Comparison of ENCODE assay signal across 10 mouse cellular contexts in the genomic region with DNA sequence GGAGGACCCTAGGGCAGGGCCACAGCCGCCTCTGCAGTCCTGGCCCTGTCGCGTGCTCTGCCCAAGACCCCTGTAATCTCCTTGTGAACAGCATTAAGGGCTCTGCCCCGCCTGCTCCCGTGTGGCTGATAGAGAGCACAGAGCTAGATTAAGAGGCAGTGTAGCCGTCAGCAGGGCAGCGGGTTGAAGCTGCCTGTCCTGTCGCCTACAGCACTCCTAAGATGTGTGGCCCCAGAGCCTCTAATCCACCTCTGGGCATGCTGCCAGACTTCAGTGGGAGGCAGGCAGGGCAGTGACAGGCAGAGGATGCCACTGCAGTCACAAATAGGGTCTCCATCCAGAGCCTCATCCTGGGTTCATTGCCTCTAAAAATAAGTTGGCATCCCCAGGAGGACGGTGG. TPM values are rescaled to one million over a fixed set of nuclear protein-coding genes. Genes with fewer than 3 reads are reported as not detected.
DNase-seq lines count a peak whose midpoint lies in the region; ATAC-seq lines count a peak whose summit lies in the region.
"Had no signal": no experiment of that assay in that cellular context is flagged by ENCODE, and none has a peak within 500 bp of the region (broad histone marks: within the 10 kb centered on the region; RNA-seq: fewer than 3 reads in every experiment).

No protein-coding gene starts in this region.

- 15% methylated on average over 9 of the region's 9 CpGs for WGBS in heart, embryonic 14.5 days
- WGBS in neural tube, embryonic 13.5 days = 74% methylated on average over 9 of the region's 9 CpGs

- H3K27ac ChIP-seq in heart, embryonic 14.5 days (replicated peaks in 1 of 2; ENCODE audit: control insufficient read depth in 1 of 2, insufficient read depth in 1 of 2, low read depth in 2 of 2, low read length in 2 of 2) = peak overlapping the region; percentile 73 to 87
- H3K27ac ChIP-seq in neural tube, embryonic 13.5 days (replicated peaks) = 0 out of 2 replicates have a peak overlapping the region, but pooled peaks have one; percentile 3
- H3K27ac ChIP-seq: lung, embryonic 15.5 days had no signal

- no peaks in the 10 kb centered on the region for H3K27me3 ChIP-seq in heart, embryonic 14.5 days (ENCODE audit: control insufficient read depth, insufficient read depth, low read length)
- H3K27me3 ChIP-seq in neural tube, embryonic 13.5 days = no peaks in the 10 kb centered on the region
- H3K27me3 ChIP-seq: lung, embryonic 15.5 days had no signal

- peaks cover 76% of the 10 kb centered on the region for H3K36me3 ChIP-seq in heart, embryonic 14.5 days (ENCODE audit: control insufficient read depth, insufficient read depth, low read length)
- peaks cover 74% of the 10 kb centered on the region for H3K36me3 ChIP-seq in neural tube, embryonic 13.5 days

- peaks cover 7 to 27% of the 10 kb centered on the region in 2 experiments for H3K4me1 ChIP-seq in heart, embryonic 14.5 days (ENCODE audit: control insufficient read depth in 2 of 2, insufficient read depth in 2 of 2, low read length in 2 of 2)
- H3K4me1 ChIP-seq in neural tube, embryonic 13.5 days (replicated peaks) = peaks cover 6% of the 10 kb centered on the region

- no peak overlapping the region for H3K4me3 ChIP-seq in heart, embryonic 14.5 days (ENCODE audit: control insufficient read depth in 1 of 2, insufficient read depth in 1 of 2, low read depth in 1 of 2, low read length in 2 of 2)
- H3K4me3 ChIP-seq in neural tube, embryonic 13.5 days = no peak overlapping the region
- H3K4me3 ChIP-seq: lung, embryonic 15.5 days had no signal

- H3K9me3 ChIP-seq in heart, embryonic 14.5 days (ENCODE audit: control insufficient read depth, low read length) = no peaks in the 10 kb centered on the region
- H3K9me3 ChIP-seq in neural tube, embryonic 13.5 days = no peaks in the 10 kb centered on the region
- H3K9me3 ChIP-seq: lung, embryonic 15.5 days had no signal

- peak overlapping the region; percentile 38 for H3K9ac ChIP-seq in heart, embryonic 14.5 days (ENCODE audit: low read length)
- H3K9ac ChIP-seq in neural tube, embryonic 13.5 days = peak overlapping the region; percentile 17; the same call in 1 of the 2 replicates
- H3K9ac ChIP-seq: lung, embryonic 15.5 days had no signal

- ATAC-seq in heart, embryonic 14.5 days (ENCODE audit: insufficient number of reproducible peaks, insufficient read depth, low FRiP score, low read depth) = peak; percentile 54
- no peak for ATAC-seq in neural tube, embryonic 13.5 days (ENCODE audit: low read depth)

- H3K4me2 ChIP-seq in heart, embryonic 14.5 days (ENCODE audit: low read length) = no peak overlapping the region
- H3K4me2 ChIP-seq in neural tube, embryonic 13.5 days = no peak overlapping the region
- H3K4me2 ChIP-seq: lung, embryonic 15.5 days had no signal

- peak; percentile 54 to 57 for DNase-seq in cerebellum, adult 18-20 months
- no peak for DNase-seq in cerebellum, adult 11 months
- no peak for DNase-seq in heart, adult 18-20 months
- no peak for DNase-seq in neural tube, embryonic 10.5 days (ENCODE audit: extremely low spot score, low spot score)
- DNase-seq in retina, postnatal 1 day = peak; percentile 78
- DNase-seq in thymus, postnatal 0 days (ENCODE audit: low spot score) = no peak
- DNase-seq: kidney, adult 11 months had no signal

RNA-seq across cellular contexts. Expression of gene Ndufs7, which starts 6.8 kb away (rescaled TPM):
- polyA plus RNA-seq in heart, embryonic 14.5 days (2014; fragmentation: Nextera tagmentation; extraction: Ambion mirVana) = 721 and 734 TPM in 2 replicates
- total RNA-seq in heart, adult 18-20 months (2021) = 1,000 to 10,000 TPM; 1,019 to 1,055 TPM
- 250 and 275 TPM in 2 replicates for polyA plus RNA-seq in neural tube, embryonic 13.5 days (2015; fragmentation: Nextera tagmentation; extraction: Ambion mirVana)
- 319 and 339 TPM in 2 replicates for polyA plus RNA-seq in thymus, postnatal 0 days (2015; fragmentation: Nextera tagmentation; extraction: Ambion mirVana)

RNA-seq across cellular contexts. Expression of gene Mum1, which starts 15.9 kb away (rescaled TPM):
- 28.5 and 29.3 TPM in 2 replicates for polyA plus RNA-seq in heart, embryonic 14.5 days (2014; fragmentation: Nextera tagmentation; extraction: Ambion mirVana)
- 10 to 100 TPM; 11.4 to 14.2 TPM for total RNA-seq in heart, adult 18-20 months (2021)
- 46.5 and 60.7 TPM in 2 replicates for polyA plus RNA-seq in neural tube, embryonic 13.5 days (2015; fragmentation: Nextera tagmentation; extraction: Ambion mirVana)
- polyA plus RNA-seq in thymus, postnatal 0 days (2015; fragmentation: Nextera tagmentation; extraction: Ambion mirVana) = 70.8 and 72.4 TPM in 2 replicates

RNA-seq across cellular contexts. Expression of gene Gamt, which starts 18.7 kb away (rescaled TPM):
- 60.3 and 61.5 TPM in 2 replicates for polyA plus RNA-seq in heart, embryonic 14.5 days (2014; fragmentation: Nextera tagmentation; extraction: Ambion mirVana)
- 10 to 100 TPM in 1 of 2 experiments, 1 to 10 TPM in 1; 8.9 to 14.8 TPM for total RNA-seq in heart, adult 18-20 months (2021)
- polyA plus RNA-seq in neural tube, embryonic 13.5 days (2015; fragmentation: Nextera tagmentation; extraction: Ambion mirVana) = 31.2 and 33.0 TPM in 2 replicates
- 5.5 and 5.9 TPM in 2 replicates for polyA plus RNA-seq in thymus, postnatal 0 days (2015; fragmentation: Nextera tagmentation; extraction: Ambion mirVana)

RNA-seq across cellular contexts. Expression of gene Dazap1, which starts 19.2 kb away (rescaled TPM):
- 25.0 and 27.5 TPM in 2 replicates for polyA plus RNA-seq in heart, embryonic 14.5 days (2014; fragmentation: Nextera tagmentation; extraction: Ambion mirVana)
- total RNA-seq in heart, adult 18-20 months (2021) = 10 to 100 TPM; 46.9 to 58.8 TPM
- polyA plus RNA-seq in neural tube, embryonic 13.5 days (2015; fragmentation: Nextera tagmentation; extraction: Ambion mirVana) = 59.8 and 66.5 TPM in 2 replicates
- 48.9 and 56.1 TPM in 2 replicates for polyA plus RNA-seq in thymus, postnatal 0 days (2015; fragmentation: Nextera tagmentation; extraction: Ambion mirVana)

RNA-seq across cellular contexts. Expression of gene Rps15, which starts 50.2 kb away (rescaled TPM):
- polyA plus RNA-seq in heart, embryonic 14.5 days (2014; fragmentation: Nextera tagmentation; extraction: Ambion mirVana) = 648 and 723 TPM in 2 replicates
- 100 to 1,000 TPM; 745 to 872 TPM for total RNA-seq in heart, adult 18-20 months (2021)
- polyA plus RNA-seq in neural tube, embryonic 13.5 days (2015; fragmentation: Nextera tagmentation; extraction: Ambion mirVana) = 573 and 601 TPM in 2 replicates
- polyA plus RNA-seq in thymus, postnatal 0 days (2015; fragmentation: Nextera tagmentation; extraction: Ambion mirVana) = 1,158 and 1,206 TPM in 2 replicates

Comparison
In these comparisons a context has a peak if more than half of its experiments do, and no peak if none do; other contexts are left out.
1. DNase-seq: peak in cerebellum, adult 18-20 months (2 of 2) and retina, postnatal 1 day (single experiment); none in cerebellum, adult 11 months (single experiment), heart, adult 18-20 months (0 of 2), neural tube, embryonic 10.5 days (single experiment) and thymus, postnatal 0 days (single experiment).